Mouse (Mus musculus) cerebral cortex, adult 2 months (tissue): ENCODE data around the gene Ric3.

ENCODE experiments used
- WGBS: fragments of 180-500 bp; shearing (Covaris S2); methylation state at CpG from one replicate; pipeline ENCODE4 v1.1.7; 2018; 5-methylcytosine and 5-hydroxymethylcytosine counted together

The Ric3 gene

DNA sequence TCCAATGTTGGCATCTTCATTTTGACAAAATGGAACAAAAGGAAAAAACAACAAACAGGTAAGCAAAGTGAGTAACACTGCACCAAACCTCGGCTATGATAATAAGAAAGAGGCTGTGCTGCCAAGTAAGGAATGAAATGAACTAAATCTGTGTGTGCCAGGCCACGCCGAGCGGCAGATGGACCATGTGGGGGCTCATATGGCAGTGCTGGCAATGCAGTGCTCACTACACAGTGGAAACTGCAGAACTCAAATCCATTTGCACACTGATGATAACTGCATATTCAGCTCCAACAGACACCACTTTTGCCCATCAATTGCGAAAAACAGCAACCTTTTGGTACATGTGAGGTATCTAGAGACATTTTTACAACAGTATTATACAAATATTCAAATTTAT lies 43.7 kb downstream of the Ric3 start:
- 45% methylated on average over 5 of the region's 5 CpGs for WGBS

DNA sequence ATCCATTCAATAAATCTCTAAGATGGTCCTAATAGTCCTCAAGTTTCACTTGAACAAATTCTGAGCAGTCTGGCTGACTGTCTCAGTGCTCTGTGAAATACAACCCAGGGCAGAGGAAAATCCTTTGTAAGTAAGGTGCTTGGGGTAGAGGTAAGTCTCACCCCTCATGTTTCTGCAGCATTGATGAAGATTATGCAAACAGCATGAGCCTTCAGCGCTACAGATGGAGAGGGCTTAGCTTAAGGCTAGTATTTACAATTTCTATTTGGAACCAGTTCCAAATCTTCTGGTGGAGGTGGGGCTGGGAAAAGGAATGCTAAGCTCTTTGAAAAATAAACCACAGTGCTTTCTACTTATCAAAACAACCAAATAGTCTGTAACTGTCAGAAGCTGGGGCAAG lies 44.1 kb downstream of the Ric3 start:
- WGBS: 39% methylated on average over 1 of the region's 1 CpGs

DNA sequence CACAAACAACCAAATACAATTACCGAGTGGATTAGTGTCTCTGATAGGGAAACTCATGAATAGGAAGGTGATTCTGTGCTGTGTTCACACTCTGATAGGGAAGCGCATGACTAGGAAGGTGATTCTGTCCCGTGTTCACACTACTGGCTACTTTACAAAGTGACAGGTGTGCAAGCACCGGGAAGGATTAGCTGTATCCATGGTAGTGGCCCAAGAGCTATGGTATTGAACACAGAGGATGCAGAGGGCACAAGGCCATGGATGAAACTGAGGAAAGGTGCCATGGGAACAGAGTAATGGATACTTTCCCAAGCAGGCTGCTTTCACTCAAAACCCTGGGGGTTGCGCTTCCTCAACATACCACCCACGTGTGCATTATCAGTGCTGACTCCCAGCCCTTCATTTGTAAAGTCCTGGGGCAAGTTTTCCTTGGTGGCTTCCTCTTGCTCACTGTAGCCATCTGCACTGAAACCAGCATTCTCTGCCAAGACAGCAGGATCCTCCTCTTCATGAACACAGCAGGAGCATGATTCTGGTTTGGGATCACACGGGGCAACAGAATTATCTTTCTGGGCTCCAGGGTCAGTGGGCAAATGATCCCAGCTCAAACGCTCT lies 44.9 kb downstream of the Ric3 start:
- WGBS: 68% methylated on average over 8 of the region's 8 CpGs

DNA sequence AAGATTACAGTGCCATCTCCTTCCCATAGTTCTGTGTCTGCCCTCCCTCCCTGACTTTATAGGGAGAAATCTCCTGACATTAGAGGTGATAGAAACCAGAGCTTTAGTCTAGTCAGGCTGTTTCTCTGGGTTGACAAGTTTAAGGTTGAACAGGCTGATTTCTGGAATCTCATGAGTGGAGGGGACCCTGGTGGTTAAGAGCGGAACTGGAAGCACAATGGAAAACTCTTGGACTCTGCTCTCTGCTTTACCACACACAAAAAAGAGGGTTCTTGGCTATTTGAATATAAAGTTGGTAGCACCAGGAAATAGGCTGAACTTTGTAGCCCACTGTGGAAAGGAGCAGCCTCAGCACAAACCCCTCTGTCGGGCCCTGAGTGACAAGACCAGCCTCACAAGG lies 51.1 kb downstream of the Ric3 start:
- WGBS: 77% methylated on average over 2 of the region's 2 CpGs

DNA sequence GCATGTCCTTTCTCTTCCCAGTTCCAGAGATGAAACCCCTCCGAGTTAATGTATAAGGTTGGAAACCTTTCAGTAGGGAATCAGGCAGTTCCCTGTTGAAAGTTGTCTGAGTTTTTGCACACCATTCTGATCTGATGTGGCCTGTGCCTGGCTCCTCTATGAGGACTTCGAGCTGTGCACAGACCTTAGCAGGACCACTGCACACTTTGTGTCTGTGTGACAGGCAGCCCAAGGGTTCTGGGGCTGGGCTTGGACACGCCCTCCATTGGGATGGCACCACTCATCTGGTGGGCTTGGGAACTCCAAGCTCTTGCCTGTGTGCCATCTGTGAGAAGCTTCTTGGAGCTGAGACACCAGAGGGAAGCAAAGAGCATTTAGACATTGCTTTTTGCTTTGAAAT lies 51.8 kb downstream of the Ric3 start:
- 72% methylated on average over 3 of the region's 3 CpGs for WGBS

DNA sequence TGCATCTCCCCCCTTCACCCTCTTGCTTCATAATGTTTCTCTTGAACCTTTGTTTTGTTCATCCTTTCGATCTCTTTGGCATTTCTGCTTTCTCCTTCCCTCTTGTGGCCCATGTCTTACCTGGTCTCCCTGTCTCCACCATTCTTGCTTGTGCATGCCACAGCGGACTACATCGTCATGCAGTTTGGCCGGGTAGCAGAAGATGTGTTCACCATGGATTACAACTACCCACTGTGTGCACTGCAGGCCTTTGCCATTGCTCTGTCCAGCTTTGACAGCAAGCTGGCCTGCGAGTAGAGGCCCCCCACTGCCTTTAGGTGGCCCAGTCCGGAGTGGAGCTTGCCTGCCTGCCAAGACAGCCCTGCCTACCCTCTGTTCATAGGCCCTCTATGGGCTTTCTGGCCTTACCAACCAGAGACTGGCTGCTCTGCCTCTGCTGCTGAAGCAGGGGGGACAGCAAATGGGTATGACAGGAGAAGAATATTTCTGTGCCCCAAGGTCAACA lies 53.1 kb downstream of the Ric3 start:
- 75% methylated on average over 6 of the region's 6 CpGs for WGBS

DNA sequence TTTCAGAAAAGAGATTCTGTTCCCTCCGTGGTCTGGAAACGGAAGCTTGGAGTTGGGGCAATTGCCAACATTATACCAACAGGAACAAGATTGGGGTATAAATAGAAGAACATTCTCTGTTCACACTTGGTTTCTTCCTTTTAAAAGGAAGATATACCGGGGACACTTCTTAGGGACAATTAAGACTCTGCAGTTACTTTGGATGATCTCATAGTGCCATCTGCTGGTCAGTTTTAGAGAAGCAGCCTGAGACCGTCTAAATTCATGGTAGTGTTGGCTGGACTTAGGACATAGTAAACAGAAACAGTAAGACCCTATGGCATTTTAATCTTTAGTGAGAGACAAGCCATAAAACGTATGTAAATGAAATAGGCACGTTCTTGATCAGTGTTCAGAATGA lies 54.9 kb downstream of the Ric3 start:
- 11% methylated on average over 6 of the region's 6 CpGs for WGBS

DNA sequence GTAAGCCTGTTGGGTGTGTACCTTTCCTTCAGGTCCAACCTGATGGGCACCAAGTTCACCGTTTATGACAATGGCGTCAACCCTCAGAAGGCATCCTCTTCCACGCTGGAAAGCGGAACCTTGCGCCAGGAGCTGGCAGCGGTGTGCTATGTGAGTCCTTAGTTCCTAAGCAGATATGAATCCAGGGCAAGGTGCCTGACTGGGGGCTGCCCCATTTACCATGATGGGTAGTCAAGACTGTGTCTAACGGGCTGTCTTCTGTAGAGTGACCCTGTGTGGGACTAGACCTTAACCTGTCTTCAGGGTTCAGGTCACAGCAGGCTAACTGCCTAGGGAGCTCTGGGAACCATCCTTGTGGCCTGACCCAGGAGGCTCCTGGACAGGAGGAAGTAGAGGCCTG lies 55.4 kb downstream of the Ric3 start:
- 76% methylated on average over 7 of the region's 7 CpGs for WGBS

DNA sequence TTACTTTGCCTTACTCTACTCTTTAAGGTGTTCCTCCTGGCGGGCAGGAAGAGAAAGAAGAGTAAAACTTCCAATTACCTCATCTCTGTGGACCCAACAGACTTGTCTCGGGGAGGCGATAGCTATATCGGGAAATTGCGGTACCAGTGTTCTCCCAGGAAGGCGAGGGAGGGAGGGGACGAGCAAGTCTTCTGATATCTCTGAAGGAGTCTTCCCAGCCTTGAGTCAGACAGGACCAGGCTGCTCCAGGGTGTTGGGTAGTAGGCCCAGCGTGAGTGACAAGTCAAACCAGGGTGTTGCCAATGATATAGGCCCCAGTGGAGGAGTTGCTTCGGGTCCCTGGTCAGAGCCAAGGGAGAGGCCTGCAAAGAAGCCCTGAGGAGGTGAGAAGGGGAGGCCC lies 56.2 kb downstream of the Ric3 start:
- 65% methylated on average over 9 of the region's 9 CpGs for WGBS

DNA sequence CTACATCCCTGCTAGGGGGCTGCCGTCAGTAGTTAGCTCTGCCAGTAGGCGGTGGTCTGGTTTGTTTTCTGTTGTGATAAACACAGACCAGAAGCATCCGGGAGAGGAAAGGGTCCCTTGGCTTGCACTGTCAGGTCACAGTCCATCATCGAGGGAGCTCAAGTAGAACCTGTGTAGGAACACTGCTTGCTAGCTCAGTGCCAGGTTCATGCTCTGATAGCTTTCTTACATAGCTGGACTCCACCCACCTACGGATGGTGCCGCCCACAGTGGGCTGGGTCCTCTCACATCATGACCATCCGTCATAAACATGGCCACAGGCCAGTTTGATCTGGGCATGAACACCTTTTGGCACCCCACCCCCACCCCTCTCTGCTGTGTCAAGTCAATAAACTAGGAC lies 57.4 kb downstream of the Ric3 start:
- 71% methylated on average over 7 of the region's 7 CpGs for WGBS

DNA sequence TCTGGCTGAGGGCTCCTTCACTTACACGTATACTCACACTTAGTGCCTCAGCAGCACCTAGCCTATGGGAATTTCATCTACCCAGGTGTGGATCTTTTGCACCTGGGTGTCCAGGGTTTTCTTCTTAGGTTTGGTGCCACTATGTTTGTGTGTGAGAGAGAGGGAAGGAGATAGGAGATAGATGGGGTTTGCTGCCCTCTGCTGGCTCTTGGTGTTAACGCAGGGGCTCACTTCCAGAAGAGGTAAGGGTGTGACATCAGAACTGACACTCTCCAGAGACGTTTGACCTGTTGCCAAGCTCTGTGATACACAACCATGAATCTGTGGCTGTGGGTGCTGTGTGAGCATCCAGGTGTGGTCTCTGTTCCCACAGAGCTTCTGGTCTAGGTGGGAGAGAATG lies 61.7 kb downstream of the Ric3 start:
- 16% methylated on average over 3 of the region's 3 CpGs for WGBS

DNA sequence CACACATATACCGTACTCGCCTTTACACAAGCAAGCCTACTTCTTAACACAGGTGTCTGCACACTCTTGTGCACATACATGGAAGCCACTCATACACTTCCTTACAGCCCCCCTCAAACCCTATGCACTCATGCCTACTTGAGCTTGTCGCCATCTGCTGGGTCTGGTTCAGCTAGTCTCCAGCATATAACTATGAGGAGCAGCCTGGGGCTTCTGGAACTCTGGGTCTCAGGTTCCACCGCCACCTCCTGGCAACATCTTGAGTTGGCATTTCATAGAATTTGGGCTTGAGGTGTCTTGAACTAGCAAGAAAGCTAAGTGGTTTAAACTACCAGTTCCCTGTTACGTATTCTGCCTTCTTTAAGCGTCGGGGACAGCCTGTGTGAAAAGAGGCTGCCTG lies 63.9 kb downstream of the Ric3 start:
- WGBS: 80% methylated on average over 7 of the region's 7 CpGs

DNA sequence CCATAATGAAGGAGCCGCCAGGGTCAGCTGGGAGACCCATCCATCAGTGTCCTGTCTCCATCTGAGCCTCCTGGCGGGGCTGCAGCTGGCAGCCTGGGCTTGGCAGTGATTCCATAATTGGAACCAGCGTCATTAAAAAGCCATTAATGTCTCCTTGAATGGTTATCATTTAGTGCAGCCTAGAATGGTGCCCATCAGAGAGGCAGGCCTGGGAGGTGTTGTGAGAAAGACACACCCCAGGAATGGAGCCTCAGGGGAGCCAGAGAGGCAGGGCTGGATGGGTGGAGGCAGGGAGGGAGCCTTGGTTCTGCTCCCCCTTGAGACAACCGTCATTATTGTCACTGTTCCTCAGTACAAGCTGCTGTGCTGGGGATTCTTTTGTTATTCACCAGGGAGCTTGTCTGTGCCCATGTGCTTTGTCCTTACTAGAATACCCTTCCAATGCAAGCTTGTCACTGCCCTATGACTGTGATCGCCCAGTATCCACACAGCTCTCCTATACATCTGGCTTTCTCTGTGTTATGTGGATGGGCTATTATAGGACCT lies 66.7 kb downstream of the Ric3 start:
- 34% methylated on average over 5 of the region's 5 CpGs for WGBS

DNA sequence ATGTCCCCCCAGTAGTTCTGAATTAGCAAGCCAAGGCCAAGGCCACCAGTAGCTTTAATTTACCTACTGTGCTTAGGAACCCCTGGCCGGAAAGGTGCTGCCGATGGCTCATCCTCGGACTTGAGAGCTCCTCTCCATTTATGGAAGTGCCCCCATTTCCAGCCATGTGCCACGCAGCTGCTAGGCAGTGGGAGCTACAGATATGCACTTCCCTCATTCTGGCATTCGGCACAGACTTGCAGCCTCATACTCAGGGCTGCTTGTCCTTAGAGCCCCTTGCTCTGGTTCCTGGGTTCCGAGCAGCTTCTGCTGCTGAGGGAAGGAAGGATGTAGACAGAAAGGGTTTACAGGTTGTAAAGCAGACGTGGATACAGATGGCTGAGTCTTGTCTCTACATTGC lies 68.3 kb downstream of the Ric3 start:
- 37% methylated on average over 7 of the region's 7 CpGs for WGBS

DNA sequence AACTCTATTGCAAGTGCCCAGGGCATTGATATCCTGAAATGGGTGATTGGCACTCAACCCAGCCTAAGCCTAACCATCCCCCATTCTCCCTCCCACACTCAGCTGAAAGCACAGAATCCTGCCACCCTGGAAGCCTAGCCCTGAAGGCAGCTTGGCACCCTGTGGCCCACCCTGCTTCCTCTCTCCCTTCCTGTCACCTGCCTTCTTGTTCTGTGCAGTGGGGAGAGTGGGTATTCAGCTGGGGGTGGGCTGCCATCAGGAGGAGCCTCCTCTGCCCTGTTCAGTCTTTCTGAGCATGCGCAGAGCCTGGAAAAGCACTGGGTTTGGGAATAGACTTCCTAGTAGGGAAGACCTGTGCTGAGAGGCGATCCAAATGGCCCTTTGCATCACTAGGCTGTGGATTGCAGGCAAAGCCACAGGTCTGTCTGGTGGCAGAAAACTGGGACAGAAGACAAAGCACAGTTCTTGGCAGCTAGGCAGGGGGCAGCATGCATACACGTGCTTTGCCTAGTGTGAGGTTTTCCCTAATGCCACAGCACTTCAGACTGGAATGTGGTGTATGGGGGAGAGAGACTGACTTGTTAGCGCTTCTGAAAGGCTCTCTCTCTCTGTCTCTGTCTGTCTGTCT lies 70.0 kb downstream of the Ric3 start:
- 19% methylated on average over 4 of the region's 4 CpGs for WGBS

DNA sequence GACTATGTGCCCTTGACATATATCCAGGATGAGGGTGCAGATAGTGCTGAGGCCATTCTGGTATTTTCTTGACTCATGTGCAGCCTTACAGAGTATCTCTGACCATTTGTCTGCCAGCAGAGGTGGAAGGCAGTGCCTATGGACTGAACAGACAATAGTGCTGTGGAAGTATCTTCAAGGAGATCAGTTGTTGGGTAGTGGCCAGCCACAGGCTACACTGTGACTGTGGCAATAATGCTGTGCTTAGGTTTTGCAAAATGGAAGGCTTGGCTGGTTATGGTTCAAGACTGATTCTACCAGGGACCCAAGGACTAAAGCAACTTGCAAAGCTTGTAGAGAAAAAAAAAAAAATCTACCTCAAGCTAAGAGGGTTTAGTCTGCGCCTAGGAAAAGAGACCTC lies 70.6 kb downstream of the Ric3 start:
- 60% methylated on average over 1 of the region's 1 CpGs for WGBS

DNA sequence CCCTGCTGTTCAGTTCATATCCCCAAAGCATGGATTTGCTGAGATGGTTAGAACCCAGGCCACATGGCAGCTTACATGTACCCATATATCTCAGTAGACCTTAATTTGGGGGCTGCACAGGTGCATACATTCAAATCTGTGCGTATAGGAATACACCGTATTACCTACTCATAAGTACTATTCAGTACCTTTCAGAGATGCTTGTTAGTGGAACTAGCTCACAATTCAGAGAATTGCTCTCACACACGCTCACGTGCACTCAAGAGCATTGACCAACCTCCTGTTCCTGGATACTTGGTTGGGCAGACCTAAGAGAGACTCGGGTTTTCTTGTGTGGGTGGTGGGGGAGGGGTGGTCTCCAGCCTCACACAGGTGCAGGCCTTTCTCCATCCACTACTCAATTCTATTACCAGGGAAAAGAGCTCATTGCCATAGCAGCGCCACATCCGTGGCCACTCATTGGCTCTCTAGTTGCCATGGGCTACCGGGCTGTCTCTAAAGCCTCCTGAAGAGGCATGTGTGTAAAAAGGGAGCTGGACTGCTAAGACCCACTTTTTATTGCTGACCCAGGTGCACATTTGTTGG lies 71.4 kb downstream of the Ric3 start:
- 19% methylated on average over 8 of the region's 8 CpGs for WGBS

DNA sequence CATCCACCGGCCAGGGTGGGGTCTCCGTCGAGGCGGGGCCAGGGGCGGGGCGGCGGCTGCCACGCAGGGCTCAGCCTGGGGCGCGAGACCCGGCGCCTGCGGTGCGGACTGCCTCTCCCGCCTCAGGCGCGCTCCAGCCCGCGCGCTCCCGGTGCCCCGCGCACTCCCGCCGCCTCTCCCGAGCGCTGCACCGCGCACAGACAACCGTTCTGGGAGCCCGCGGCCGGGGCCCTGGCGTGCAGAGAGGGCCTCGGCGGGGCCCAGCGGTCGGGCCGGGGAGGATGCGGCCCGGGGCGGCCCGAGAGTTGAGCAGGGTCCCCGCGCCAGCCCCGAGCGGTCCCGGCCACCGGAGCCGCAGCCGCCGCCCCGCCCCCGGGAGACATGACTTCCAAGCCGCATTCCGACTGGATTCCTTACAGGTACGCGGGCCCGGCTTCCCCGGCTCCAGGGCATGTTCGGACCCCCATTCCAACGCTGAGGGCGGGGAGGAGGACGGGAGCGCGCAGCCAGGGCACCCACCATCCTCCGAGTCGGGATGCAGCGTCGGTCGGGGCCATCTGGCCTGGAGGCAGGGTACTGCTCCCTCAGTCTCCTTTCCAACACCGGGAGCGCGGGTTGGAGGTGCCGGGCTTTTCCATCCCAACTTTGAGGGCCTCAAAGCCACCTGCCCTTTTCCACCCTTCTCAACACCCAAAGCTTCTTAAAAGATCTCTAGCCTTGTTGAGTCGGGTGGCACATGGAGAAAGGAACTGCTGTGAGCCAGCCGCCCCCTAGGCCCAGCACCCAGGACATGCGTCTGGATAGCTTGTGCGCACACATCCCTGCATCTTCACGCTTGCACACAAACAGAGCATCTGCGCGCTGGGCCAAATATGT lies 72.2 kb downstream of the Ric3 start:
- WGBS: 2% methylated on average over 74 of the region's 82 CpGs

DNA sequence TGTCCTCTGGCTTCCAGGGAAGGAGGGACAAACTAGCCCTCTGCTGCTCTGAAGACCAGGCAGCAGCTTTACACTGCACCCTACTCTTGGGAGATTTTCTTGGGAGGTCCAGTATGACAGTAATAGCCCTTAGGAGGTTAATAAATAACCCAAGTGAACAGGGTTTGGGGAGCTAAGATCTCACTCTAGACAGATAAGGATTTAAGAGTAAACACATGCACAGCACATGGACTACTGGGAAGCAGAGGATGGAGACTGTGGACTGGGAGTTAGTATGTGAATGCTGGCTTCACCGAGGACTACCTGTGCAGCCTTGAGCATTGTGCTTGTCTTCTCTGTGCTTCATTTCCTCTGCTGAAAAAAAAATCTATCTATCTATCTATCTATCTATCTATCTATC lies 73.9 kb downstream of the Ric3 start:
- WGBS: 85% methylated on average over 1 of the region's 1 CpGs

DNA sequence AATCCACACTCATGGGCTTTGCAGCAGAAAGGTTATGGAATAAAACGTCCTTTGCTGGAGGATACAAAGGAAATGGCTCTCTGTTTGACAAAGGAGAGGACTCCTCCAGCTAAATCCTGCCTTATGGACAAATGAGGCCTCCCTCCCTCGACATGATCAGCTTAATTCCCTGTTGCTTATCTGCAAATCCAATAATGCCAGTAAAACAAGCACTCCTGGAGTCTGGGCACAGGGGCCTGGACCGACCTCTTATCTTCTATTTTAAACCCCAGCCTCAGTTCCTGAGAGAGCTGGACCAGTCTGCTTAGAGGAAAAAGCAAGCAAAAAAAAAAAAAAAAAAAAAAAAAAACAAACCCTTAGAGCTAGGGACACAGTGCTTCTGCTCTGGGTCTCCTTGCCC lies 79.5 kb downstream of the Ric3 start:
- 47% methylated on average over 3 of the region's 3 CpGs for WGBS

DNA sequence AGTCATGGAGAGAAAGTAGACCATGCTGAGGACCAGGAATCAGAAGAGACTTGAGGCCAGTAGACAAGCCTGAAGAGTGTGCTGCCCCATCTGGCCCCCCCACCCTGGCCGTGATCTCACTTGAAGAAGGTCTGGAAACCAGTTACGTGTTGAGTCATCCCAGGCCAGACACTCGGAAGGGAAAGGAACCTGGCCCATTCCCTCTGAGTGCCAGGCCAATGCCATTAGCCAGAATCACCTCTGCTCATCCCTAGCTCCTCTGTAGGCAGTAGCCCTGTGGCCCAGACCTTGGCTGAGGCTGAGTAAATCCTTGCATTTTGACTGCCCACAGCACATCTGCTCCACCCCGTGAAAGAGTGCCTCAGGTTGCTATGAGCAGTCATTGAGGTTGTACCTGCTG lies 81.2 kb downstream of the Ric3 start:
- WGBS: 77% methylated on average over 4 of the region's 4 CpGs

DNA sequence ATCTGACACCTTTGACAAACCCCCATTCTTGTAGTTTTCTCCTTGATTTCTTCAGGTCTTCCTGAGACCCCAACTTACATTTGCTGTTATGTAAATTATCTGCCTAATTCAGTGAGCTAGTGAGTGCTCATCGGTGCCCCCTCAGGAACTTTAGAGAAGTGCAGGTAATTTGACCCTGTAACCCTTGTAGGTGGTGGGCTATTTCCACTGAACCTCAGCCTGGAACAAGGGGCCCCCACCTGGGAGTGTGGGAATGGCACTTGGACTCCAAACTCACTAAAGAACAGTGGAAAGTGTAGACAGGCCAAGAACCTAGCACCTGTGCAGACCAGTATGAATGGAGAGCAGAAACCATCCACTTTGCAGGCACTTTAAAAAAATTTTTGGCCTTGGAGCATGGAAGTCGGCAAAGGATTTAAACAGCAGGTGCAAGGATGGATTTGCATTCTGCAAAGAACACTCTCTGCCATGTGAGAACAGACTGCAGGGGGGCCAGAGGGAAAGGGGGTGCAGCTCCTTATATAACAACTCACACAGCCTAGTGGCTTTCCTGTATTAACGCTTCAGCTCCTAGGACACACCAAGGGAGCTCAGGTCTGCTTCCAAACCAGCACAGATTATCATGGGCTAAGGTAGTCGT lies 82.7 kb downstream of the Ric3 start:
- 22% methylated on average over 4 of the region's 4 CpGs for WGBS
